Mouse (Mus musculus) liver, embryonic 11.5 days (tissue): ENCODE data around the gene Hepacam. TPM values are rescaled to one million over a fixed set of nuclear protein-coding genes. Genes with fewer than 3 reads are reported as not detected.
A peak's percentile ranks its signal among the peaks of the same experiment; 100 is the strongest.

Experiments
- ATAC-seq: fragments of 200-750 bp; cut with Nextera tagmentation; replicated peaks from 2 replicates; pipeline ENCODE4 v1.8.0; 2017; ENCODE audit warnings: moderate number of reproducible peaks, mild to moderate bottlenecking, moderate TSS enrichment, moderate library complexity; ENCODE audit not compliant: low FRiP score
- DNase-seq: peaks from one replicate; pipeline ENCODE4 v3.0.0-alpha.2; 2017; ENCODE audit warnings: low spot score
- H3K27ac ChIP-seq: fragments of 300-500 bp; sonication (generic); 2 replicates; pipeline ENCODE4 v1.5.1; 2014; ENCODE audit warnings: mild to moderate bottlenecking, low read depth, low read length, control low read depth
- H3K27me3 ChIP-seq: fragments of 300-500 bp; sonication (generic); replicated peaks from 2 replicates; pipeline ENCODE4 v1.6.1; 2014; ENCODE audit warnings: low read length, mixed read lengths; ENCODE audit not compliant: control insufficient read depth, insufficient read depth
- H3K36me3 ChIP-seq: fragments of 300-500 bp; sonication (generic); 2 replicates; pipeline ENCODE4 v1.6.1; 2014; ENCODE audit warnings: mild to moderate bottlenecking, low read length, moderate library complexity, mixed read lengths; ENCODE audit not compliant: control insufficient read depth, insufficient read depth
- H3K4me1 ChIP-seq: fragments of 300-500 bp; sonication (generic); replicated peaks from 2 replicates; pipeline ENCODE4 v1.6.1; 2014; ENCODE audit warnings: low read length, mixed read lengths; ENCODE audit not compliant: control insufficient read depth, insufficient read depth
- H3K4me2 ChIP-seq: fragments of 300-500 bp; sonication (generic); 2 replicates; pipeline ENCODE4 v1.6.1; 2014; ENCODE audit warnings: mild to moderate bottlenecking, control low read depth, moderate library complexity
- H3K4me3 ChIP-seq: fragments of 300-500 bp; sonication (generic); 2 replicates; pipeline ENCODE4 v1.5.1; 2014; ENCODE audit warnings: low read depth, low read length, control low read depth
- H3K9ac ChIP-seq: fragments of 300-500 bp; sonication (generic); 2 replicates; pipeline ENCODE4 v1.6.1; 2014; ENCODE audit warnings: low read depth, low read length, control low read depth
- H3K9me3 ChIP-seq: fragments of 300-500 bp; sonication (generic); 2 replicates; pipeline ENCODE4 v1.6.1; 2016; ENCODE audit warnings: low read length, inconsistent platforms, mixed read lengths; ENCODE audit not compliant: control insufficient read depth
- WGBS: fragments of 180-500 bp; shearing (Covaris S2); extraction: QIAGEN DNeasy Blood & Tissue Kit; methylation state at CpG from one replicate; pipeline ENCODE4 v1.1.7; 2014; 5-methylcytosine and 5-hydroxymethylcytosine counted together
- polyA plus RNA-seq: library from polyadenylated mRNA; unstranded; fragments of >200 nt; fragmentation: Nextera tagmentation; extraction: Ambion mirVana; gene quantifications from 2 replicates; pipeline ENCODE4 v1.2.1, GENCODE M21; 2014

The Hepacam gene
- polyA plus RNA-seq, 1 experiment from 2014 or later, result not detected

DNA sequence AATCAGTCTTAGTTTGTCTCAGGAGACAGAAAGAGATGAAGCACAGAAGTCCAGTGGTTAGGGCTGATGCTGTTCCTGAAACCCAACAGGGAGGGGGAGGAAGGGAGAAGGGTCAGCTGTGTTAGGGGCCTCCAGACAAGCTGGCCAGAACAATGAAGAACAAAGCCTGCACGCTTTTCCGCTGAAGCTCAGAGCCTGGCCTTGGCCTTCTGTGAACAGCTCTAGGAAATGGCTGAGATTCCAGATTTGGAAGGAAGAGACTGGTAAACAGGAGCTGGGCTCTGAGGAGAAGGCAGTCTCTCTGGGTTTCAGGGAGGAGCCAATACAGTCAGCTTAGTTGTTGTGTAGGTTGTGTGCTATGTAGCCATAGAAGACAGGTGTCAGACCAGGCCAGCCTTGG, 33.4 kb downstream of the Hepacam start:
- no peaks in the 10 kb centered on the region; the same call in 1 of the 2 replicates for H3K27me3 ChIP-seq
- whole genome bisulfite sequencing, result 79% methylated on average over 2 of the region's 2 CpGs
- no peak overlapping the region for H3K27ac ChIP-seq
- no peaks in the 10 kb centered on the region for H3K4me1 ChIP-seq
- no peak overlapping the region for H3K9ac ChIP-seq
- H3K4me2 ChIP-seq, result no peak overlapping the region
- no peaks in the 10 kb centered on the region for H3K36me3 ChIP-seq
- no peak for DNase-seq
- no peak overlapping the region for H3K4me3 ChIP-seq
- no peaks in the 10 kb centered on the region for H3K9me3 ChIP-seq
- ATAC-seq, result peak; percentile 31

DNA sequence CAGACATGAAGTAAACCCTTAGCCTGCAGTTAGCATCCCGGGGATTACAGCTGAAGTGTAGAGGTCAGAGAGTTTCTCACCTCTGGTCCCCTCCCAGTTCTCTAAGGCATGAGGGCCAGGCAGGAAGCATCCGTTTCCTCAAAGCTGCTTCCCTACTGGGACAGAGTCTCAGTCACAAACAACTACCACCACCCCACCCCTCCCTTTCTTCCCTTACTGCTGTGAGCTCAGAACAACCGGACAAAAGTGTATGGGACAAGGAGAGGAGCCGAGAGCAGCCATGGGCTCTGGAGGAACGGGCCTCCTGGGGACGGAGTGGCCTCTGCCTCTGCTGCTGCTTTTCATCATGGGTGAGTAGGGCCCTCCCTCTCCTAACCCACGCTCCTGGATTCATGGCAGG, 34.7 kb downstream of the Hepacam start, which contains the start of gene Robo4:
Gene Robo4 (plus strand): TSS at position 96 of the 400 bp plus-strand sequence.
- no peak for DNase-seq
- Histone ChIP-seq H3K27ac (no peak within 1 kb of the TSS), H3K4me3 (peak within 1 kb of the TSS; percentile 22), H3K9me3 (no peaks in the 10 kb centered on the region), H3K4me2 (peak within 1 kb of the TSS; percentile 6), H3K9ac (no peak within 1 kb of the TSS; the same call in 1 of the 2 replicates), H3K36me3 (no peaks in the 10 kb centered on the region), H3K4me1 (no peaks in the 10 kb centered on the region), H3K27me3 (no peaks in the 10 kb centered on the region; the same call in 1 of the 2 replicates)
- ATAC-seq, result 0 out of 2 replicates have a peak, but pooled peaks have one; percentile 25
- 17% methylated on average over 7 of the region's 7 CpGs for WGBS

DNA sequence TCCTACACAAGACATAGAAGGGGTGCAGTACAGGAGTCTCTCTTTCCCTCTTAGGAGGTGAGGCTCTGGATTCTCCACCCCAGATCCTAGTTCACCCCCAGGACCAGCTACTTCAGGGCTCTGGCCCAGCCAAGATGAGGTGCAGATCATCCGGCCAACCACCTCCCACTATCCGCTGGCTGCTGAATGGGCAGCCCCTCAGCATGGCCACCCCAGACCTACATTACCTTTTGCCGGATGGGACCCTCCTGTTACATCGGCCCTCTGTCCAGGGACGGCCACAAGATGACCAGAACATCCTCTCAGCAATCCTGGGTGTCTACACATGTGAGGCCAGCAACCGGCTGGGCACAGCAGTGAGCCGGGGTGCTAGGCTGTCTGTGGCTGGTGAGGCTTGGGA, 35.4 kb downstream of the Hepacam start:
- H3K9me3 ChIP-seq, result no peaks in the 10 kb centered on the region
- 79% methylated on average over 7 of the region's 7 CpGs for WGBS
- H3K27ac ChIP-seq, result no peak overlapping the region
- ATAC-seq, result no peak
- peak; percentile 29 for DNase-seq
- H3K27me3 ChIP-seq, result no peaks in the 10 kb centered on the region; the same call in 1 of the 2 replicates
- no peaks in the 10 kb centered on the region for H3K36me3 ChIP-seq
- H3K4me3 ChIP-seq, result peak overlapping the region; percentile 22
- no peak overlapping the region for H3K9ac ChIP-seq
- peak overlapping the region; percentile 6 for H3K4me2 ChIP-seq
- H3K4me1 ChIP-seq, result no peaks in the 10 kb centered on the region

DNA sequence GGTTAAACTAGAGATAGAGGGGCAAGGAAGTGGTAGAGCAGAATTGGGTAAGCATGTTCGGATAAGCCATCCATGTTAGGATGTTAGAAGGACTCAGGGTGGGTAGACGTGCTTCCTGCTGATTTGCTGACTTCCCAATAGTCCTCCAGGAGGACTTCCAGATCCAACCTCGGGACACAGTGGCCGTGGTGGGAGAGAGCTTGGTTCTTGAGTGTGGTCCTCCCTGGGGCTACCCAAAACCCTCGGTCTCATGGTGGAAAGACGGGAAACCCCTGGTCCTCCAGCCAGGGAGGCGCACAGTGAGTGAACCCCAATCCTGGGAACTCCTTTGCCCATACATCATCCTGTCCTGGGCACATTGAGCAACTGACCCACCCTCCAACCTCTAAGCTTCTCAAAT, 35.9 kb downstream of the Hepacam start:
- H3K36me3 ChIP-seq, result no peaks in the 10 kb centered on the region
- H3K4me3 ChIP-seq, result peak overlapping the region; percentile 22; the same call in 1 of the 2 replicates
- peaks cover 5% of the 10 kb centered on the region for H3K27me3 ChIP-seq
- H3K9me3 ChIP-seq, result no peaks in the 10 kb centered on the region
- ATAC-seq (no peak), DNase-seq (peak; percentile 20)
- H3K9ac ChIP-seq, result no peak overlapping the region
- no peak overlapping the region for H3K27ac ChIP-seq
- H3K4me2 ChIP-seq, result peak overlapping the region; percentile 6; the same call in 1 of the 2 replicates
- H3K4me1 ChIP-seq, result no peaks in the 10 kb centered on the region
- WGBS, result 77% methylated on average over 7 of the region's 7 CpGs

DNA sequence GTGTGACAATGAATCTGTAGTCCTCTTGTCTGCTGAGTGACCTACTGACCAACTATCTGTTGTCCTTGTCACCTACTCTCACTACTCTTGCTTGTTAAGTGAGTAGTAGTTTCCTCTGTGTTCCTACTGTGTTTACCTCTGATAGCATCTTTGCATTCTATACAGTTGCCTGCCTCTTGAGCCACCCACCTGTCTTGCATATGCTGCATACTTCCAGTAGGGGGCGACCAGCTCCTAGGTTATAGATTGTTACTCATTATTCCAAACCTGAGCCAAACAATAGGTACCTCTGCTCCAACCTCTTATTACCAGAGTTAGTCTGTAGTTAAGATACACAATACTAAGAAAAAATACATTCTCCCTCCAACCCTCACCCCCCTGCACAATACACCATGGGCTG, 39.2 kb downstream of the Hepacam start:
- Histone ChIP-seq H3K27ac (no peak overlapping the region), H3K9ac (no peak overlapping the region), H3K9me3 (no peaks in the 10 kb centered on the region), H3K36me3 (no peaks in the 10 kb centered on the region), H3K4me1 (no peaks in the 10 kb centered on the region), H3K27me3 (peaks cover 10% of the 10 kb centered on the region), H3K4me3 (no peak overlapping the region), H3K4me2 (no peak overlapping the region)
- WGBS, result 3% methylated on average over 1 of the region's 1 CpGs
- no peak for DNase-seq
- 0 out of 2 replicates have a peak, but pooled peaks have one; percentile 34 for ATAC-seq

DNA sequence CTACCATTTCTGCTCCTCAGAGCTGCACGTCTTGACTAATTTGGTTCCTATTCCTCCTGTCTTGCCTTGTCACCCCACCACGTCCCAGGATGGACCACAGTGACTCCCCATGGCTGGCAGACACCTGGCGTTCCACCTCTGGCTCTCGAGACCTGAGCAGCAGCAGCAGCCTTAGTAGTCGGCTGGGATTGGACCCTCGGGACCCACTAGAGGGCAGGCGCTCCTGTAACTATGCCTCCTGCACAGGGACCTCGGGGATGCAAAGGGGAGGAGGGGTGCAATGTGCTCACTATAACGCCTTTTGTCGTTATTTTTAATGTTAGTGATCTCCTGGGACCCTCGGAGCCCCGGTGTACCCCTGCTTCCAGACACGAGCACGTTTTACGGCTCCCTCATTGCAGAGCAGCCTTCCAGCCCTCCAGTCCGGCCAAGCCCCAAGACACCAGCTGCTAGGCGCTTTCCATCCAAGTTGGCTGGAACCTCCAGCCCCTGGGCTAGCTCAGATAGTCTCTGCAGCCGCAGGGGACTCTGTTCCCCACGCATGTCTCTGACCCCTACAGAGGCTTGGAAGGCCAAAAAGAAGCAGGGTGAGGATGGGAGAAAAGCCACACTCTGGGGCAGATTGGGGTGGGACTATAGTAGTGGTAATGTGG, 40.8 kb downstream of the Hepacam start:
- no peak for DNase-seq

DNA sequence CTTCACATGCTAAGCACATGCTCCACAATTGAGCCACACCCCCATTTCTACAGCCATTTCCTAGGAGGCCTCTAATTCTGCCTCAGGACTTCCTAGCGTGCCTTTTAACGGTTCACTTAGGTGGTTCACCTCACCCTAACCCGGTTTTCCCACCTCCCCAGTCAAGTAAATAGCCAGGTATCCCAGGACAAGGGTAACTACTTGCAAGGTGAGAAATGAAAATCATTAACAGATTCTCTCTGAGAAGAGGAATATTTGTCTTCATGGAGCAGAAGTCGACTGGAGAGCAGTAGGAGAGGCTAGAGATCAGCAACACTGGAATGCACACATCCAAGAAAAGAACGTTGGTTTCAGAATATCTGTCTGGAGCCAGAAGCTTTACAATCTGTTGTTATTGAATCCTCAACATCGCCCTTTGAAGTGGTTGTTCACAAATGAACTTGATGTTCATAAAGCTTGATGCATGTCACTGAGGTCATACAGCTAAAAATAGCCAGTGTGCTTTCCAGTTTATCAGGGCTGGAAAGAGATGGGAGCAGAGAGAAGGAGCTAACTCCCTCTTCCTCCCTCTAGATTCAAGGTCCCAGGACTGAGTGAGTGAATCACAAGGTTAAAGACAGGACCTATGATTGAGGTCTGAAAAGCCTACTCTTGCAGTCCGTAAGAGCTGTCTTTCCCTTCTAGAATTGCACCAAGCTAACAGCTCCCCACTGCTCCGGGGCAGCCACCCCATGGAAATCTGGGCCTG, 42.7 kb downstream of the Hepacam start:
- no peak for DNase-seq
- H3K4me2 ChIP-seq, result no peak overlapping the region
- WGBS, result 68% methylated on average over 8 of the region's 8 CpGs

More for the DNA sequence above, 40.8 kb downstream of the Hepacam start:
- no peaks in the 10 kb centered on the region for H3K36me3 ChIP-seq
- 16% methylated on average over 19 of the region's 19 CpGs for WGBS
- no peak overlapping the region for H3K4me3 ChIP-seq
- H3K4me1 ChIP-seq, result no peaks in the 10 kb centered on the region
- no peak for ATAC-seq
- H3K27me3 ChIP-seq, result peaks cover 10% of the 10 kb centered on the region
- H3K9ac ChIP-seq, result no peak overlapping the region
- H3K9me3 ChIP-seq, result no peaks in the 10 kb centered on the region
- H3K4me2 ChIP-seq, result no peak overlapping the region
- no peak overlapping the region for H3K27ac ChIP-seq

DNA sequence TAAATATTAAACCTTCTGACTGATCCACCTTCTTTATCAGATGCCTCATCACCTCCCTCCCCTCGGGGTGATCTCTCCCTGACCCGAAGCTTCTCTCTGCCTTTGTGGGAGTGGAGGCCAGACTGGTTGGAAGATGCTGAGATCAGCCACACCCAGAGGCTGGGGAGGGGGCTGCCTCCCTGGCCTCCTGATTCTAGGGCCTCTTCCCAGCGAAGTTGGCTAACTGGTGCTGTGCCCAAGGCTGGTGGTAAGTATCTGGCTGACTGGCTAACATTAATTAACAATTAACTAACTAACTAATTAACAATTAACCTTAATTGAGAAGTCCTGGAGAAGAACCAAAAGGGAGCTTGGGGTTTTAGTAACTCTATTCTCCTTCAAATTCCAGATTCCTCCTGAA, 45.8 kb downstream of the Hepacam start:
- no peak overlapping the region for H3K27ac ChIP-seq
- peak; percentile 5 for DNase-seq
- no peaks in the 10 kb centered on the region for H3K36me3 ChIP-seq
- no peaks in the 10 kb centered on the region for H3K9me3 ChIP-seq
- H3K4me2 ChIP-seq, result no peak overlapping the region
- ATAC-seq, result no peak
- WGBS, result 49% methylated on average over 3 of the region's 3 CpGs
- no peak overlapping the region for H3K9ac ChIP-seq
- H3K4me3 ChIP-seq, result no peak overlapping the region
- peaks cover 6% of the 10 kb centered on the region for H3K27me3 ChIP-seq
- no peaks in the 10 kb centered on the region for H3K4me1 ChIP-seq

More for the DNA sequence above, 42.7 kb downstream of the Hepacam start:
- Histone ChIP-seq H3K9ac (no peak overlapping the region), H3K4me1 (no peaks in the 10 kb centered on the region), H3K36me3 (no peaks in the 10 kb centered on the region), H3K4me3 (no peak overlapping the region), H3K27me3 (peaks cover 10% of the 10 kb centered on the region), H3K27ac (no peak overlapping the region), H3K9me3 (no peaks in the 10 kb centered on the region)
- ATAC-seq, result no peak
